Mouse (Mus musculus): Measurements from ENCODE around the gene Mylk4.

Mylk4 gene

GRCm38 (mm10) chr13:32783816-32784215 lies at the start of gene Mylk4:
TSS of gene Mylk4 (minus strand) at chr13:32783954.
- DNase-seq = no peak

- no peak for DNase-seq
Measured at GRCm38 (mm10) chr13:32833237-32833636, 49.5 kb upstream of the Mylk4 start.

- no peak for DNase-seq
Measured at GRCm38 (mm10) chr13:32832776-32833175, 49.0 kb upstream of the Mylk4 start.

- no peak for DNase-seq
Measured at GRCm38 (mm10) chr13:32831505-32832273, 47.9 kb upstream of the Mylk4 start.

GRCm38 (mm10) chr13:32828886-32829285 lies 45.1 kb upstream of the Mylk4 start:
- DNase-seq = no peak

GRCm38 (mm10) chr13:32827951-32828350 lies 44.2 kb upstream of the Mylk4 start:
- DNase-seq = peak; percentile 21

- DNase-seq = no peak
Measured at GRCm38 (mm10) chr13:32827111-32827822, 43.5 kb upstream of the Mylk4 start.

GRCm38 (mm10) chr13:32825546-32825945 lies 41.8 kb upstream of the Mylk4 start:
- no peak for DNase-seq

GRCm38 (mm10) chr13:32824377-32825330 lies 40.9 kb upstream of the Mylk4 start:
- DNase-seq = no peak

- DNase-seq = no peak
Measured at GRCm38 (mm10) chr13:32823126-32823525, 39.4 kb upstream of the Mylk4 start.

- DNase-seq = no peak
Measured at GRCm38 (mm10) chr13:32821671-32822070, 37.9 kb upstream of the Mylk4 start.

- DNase-seq = no peak
Measured at GRCm38 (mm10) chr13:32819926-32820325, 36.2 kb upstream of the Mylk4 start.

GRCm38 (mm10) chr13:32819241-32819640 lies 35.5 kb upstream of the Mylk4 start:
- no peak for DNase-seq

GRCm38 (mm10) chr13:32807624-32808023 lies 23.9 kb upstream of the Mylk4 start:
- no peak for DNase-seq

- DNase-seq = peak; percentile 26
Measured at GRCm38 (mm10) chr13:32806820-32807219, 23.1 kb upstream of the Mylk4 start.

GRCm38 (mm10) chr13:32803701-32804345 lies 20.1 kb upstream of the Mylk4 start:
- DNase-seq = no peak

- DNase-seq = no peak
Measured at GRCm38 (mm10) chr13:32802259-32803081, 18.7 kb upstream of the Mylk4 start, which contains the start of gene D930007J09Rik. TSS of gene D930007J09Rik (minus strand) at chr13:32802849.

- peak; percentile 99 for DNase-seq
Measured at GRCm38 (mm10) chr13:32801693-32802221, 18.0 kb upstream of the Mylk4 start, which contains the start of gene Wrnip1. TSS of gene Wrnip1 (plus strand) at chr13:32802038.

- DNase-seq = peak; percentile 34
Measured at GRCm38 (mm10) chr13:32800859-32801258, 17.1 kb upstream of the Mylk4 start.

- no peak for DNase-seq
Measured at GRCm38 (mm10) chr13:32799131-32799530, 15.4 kb upstream of the Mylk4 start.

- DNase-seq = no peak
Measured at GRCm38 (mm10) chr13:32797085-32797484, 13.3 kb upstream of the Mylk4 start.
